Mouse (Mus musculus) lung, postnatal 0 days (tissue): ENCODE results near the gene Prok2.
A peak's percentile ranks its signal among the peaks of the same experiment; 100 is the strongest.

Experiments
- CTCF ChIP-seq: IDR thresholded peaks from 2 replicates; pipeline ENCODE4 v1.5.1; 2016; ENCODE audit warnings: antibody characterized with exemption, mild to moderate bottlenecking
- EP300 ChIP-seq: IDR thresholded peaks from 2 replicates; pipeline ENCODE4 v1.6.1; 2016; ENCODE audit warnings: antibody characterized with exemption, mild to moderate bottlenecking, control low read depth

DNA sequence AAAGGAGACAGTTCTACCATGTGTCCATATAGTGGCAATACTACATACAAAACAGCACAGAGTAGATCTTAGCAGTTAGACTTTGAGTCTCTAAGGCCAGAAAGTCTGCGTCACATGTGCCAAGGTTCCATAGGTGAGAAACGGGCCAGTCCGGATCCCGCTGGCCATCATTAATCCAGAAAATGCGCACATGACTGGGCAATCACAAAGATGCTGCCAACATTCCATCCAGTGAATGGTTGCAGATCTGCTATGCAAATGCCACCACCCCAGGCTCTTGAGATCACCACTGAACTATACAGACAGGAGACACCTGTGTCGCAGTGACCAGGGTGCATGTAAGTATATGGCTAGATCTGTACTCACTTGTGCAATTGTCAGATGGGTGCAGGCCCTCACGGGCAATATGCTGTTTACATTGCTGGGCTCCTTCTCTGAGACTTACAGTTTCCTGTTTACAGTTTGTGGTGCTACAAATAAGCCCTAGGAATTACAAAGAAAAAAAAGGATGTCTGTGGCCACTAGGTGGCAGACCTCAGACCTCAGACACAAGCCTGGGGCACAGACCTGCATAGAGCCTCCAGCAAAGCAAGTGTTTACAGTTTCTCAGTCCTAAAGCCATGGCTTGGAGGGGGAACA lies 55.6 kb downstream of the Prok2 start:
- peak; percentile 85 for TF ChIP-seq CTCF
- TF ChIP-seq EP300 = peak; percentile 47
